Mouse (Mus musculus) lung, embryonic 14.5 days (tissue): ENCODE results near the gene Sema6c. TPM values are rescaled to one million over a fixed set of nuclear protein-coding genes. Genes with fewer than 3 reads are reported as not detected.

Experiments
- ATAC-seq: fragments of 200-750 bp; cut with Nextera tagmentation; 2 replicates; pipeline ENCODE4 v1.8.0; 2017; ENCODE audit warnings: mild to moderate bottlenecking, moderate TSS enrichment, moderate library complexity; ENCODE audit not compliant: insufficient read depth
- DNase-seq: peaks from one replicate; pipeline ENCODE4 v3.0.0-alpha.2; 2015
- H3K27ac ChIP-seq: fragments of 300-500 bp; sonication (generic); 2 replicates; pipeline ENCODE4 v1.5.1; 2014; ENCODE audit warnings: low read depth, mild to moderate bottlenecking, moderate library complexity
- H3K27me3 ChIP-seq: fragments of 300-500 bp; sonication (generic); 2 replicates; pipeline ENCODE4 v1.6.1; 2014; ENCODE audit warnings: low read length, control low read depth; ENCODE audit not compliant: insufficient read depth
- H3K36me3 ChIP-seq: fragments of 300-500 bp; sonication (generic); 2 replicates; pipeline ENCODE4 v1.6.1; 2014; ENCODE audit warnings: control low read depth; ENCODE audit not compliant: insufficient read depth
- H3K4me1 ChIP-seq: fragments of 300-500 bp; sonication (generic); 2 replicates; pipeline ENCODE4 v1.6.1; 2014; ENCODE audit warnings: antibody characterized with exemption, control low read depth; ENCODE audit not compliant: insufficient read depth
- H3K4me2 ChIP-seq: fragments of 300-500 bp; sonication (generic); 2 replicates; pipeline ENCODE4 v1.6.1; 2014; ENCODE audit warnings: mild to moderate bottlenecking
- H3K4me3 ChIP-seq: fragments of 300-500 bp; sonication (generic); 2 replicates; pipeline ENCODE4 v1.5.1; 2014; ENCODE audit warnings: low read depth, low read length
- H3K9ac ChIP-seq: fragments of 300-500 bp; sonication (generic); 2 replicates; pipeline ENCODE4 v1.6.1; 2014
- H3K9me3 ChIP-seq: fragments of 300-500 bp; sonication (generic); 2 replicates; pipeline ENCODE4 v1.6.1; 2016; ENCODE audit warnings: low read depth, low read length, control low read depth
- CTCF ChIP-seq: IDR thresholded peaks from 2 replicates; pipeline ENCODE4 v1.5.1; 2016; ENCODE audit warnings: antibody characterized with exemption, low read depth
- WGBS: fragments of 180-500 bp; shearing (Covaris S2); extraction: QIAGEN DNeasy Blood & Tissue Kit; methylation state at CpG from one replicate; pipeline ENCODE4 v1.1.7; 2014; 5-methylcytosine and 5-hydroxymethylcytosine counted together
- polyA plus RNA-seq: library from polyadenylated mRNA; unstranded; fragments of >200 nt; fragmentation: Nextera tagmentation; extraction: Ambion mirVana; gene quantifications from 2 replicates; pipeline ENCODE4 v1.2.1, GENCODE M21; 2014

The Sema6c gene
- polyA plus RNA-seq, 1 experiment from 2014 or later: 5.4 TPM

DNA sequence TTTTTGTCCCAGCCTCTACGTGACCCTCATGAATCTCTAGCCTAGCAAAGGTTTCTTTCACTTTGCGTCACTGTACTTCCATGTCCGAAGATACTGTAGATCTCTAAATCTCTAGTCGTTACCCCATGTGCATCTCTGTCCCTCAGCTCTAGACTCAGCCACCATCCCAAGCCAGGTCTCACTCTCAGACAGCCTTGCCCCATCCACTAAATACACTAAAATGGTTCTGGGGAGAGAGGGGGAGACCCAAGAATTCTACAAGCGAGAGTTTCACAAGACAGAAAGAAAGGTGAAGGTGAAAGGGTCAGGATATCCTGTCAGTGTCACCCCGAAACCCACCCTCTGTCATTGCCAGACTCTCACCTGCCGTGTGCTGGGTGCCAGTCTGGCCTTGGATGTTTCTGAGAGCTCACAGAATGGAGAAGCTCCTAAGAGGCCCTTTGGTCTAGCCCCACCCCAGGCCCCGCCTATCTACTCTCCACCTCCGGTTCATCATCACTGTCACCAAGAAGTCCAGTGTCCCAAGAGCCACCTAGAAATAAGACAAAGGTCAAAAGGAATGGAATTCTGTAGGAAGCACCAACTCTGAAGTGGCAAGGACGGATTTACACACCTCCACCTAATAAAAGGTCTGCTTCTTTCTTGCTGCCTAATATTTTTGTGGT is 18.2 kb upstream of the Sema6c start, which contains the start of gene Tnfaip8l2:
Gene Tnfaip8l2 (minus strand): TSS at position 409 of the 665 bp plus-strand sequence.
- no peaks in the 10 kb centered on the region for H3K4me1 ChIP-seq
- H3K9ac ChIP-seq: no peak within 1 kb of the TSS
- DNase-seq: no peak
- no peaks in the 10 kb centered on the region for H3K27me3 ChIP-seq
- peak; percentile 48; the same call in 1 of the 2 replicates for ATAC-seq
- H3K4me2 ChIP-seq: no peak within 1 kb of the TSS
- H3K4me3 ChIP-seq: no peak within 1 kb of the TSS
- no peak for TF ChIP-seq CTCF
- 80% methylated on average over 10 of the region's 10 CpGs for WGBS
- no peak within 1 kb of the TSS for H3K27ac ChIP-seq
- H3K9me3 ChIP-seq: no peaks in the 10 kb centered on the region
- H3K36me3 ChIP-seq: peaks cover 10% of the 10 kb centered on the region; the same call in 1 of the 2 replicates

DNA sequence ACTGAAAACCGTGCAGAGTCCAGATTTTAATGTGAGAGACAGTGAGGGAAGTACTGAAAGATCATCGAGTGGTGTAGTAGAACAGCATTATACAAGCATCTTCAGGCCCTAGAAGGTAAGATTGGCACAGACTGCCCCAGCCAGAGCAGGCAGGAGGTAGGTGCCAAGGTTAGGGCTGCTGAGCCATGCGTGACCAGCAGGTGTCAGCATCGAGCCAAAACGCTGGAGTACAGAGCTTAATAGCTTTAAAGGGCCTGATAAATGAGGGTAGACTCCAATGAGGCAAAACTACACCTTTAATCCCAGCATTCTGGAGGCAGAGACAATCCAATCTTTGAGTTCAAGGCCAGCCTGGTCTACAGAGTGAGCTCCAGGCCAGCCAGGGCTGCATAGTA is 17.6 kb upstream of the Sema6c start:
- H3K4me3 ChIP-seq: no peak overlapping the region
- H3K27me3 ChIP-seq: no peaks in the 10 kb centered on the region
- ATAC-seq (peak; percentile 47), DNase-seq (peak; percentile 93)
- H3K9me3 ChIP-seq: no peaks in the 10 kb centered on the region
- H3K9ac ChIP-seq: no peak overlapping the region
- H3K36me3 ChIP-seq: peaks cover 10% of the 10 kb centered on the region; the same call in 1 of the 2 replicates
- no peak overlapping the region for H3K4me2 ChIP-seq
- WGBS: 7% methylated on average over 5 of the region's 5 CpGs
- H3K4me1 ChIP-seq: no peaks in the 10 kb centered on the region
- TF ChIP-seq CTCF: peak; percentile 97
- no peak overlapping the region for H3K27ac ChIP-seq

DNA sequence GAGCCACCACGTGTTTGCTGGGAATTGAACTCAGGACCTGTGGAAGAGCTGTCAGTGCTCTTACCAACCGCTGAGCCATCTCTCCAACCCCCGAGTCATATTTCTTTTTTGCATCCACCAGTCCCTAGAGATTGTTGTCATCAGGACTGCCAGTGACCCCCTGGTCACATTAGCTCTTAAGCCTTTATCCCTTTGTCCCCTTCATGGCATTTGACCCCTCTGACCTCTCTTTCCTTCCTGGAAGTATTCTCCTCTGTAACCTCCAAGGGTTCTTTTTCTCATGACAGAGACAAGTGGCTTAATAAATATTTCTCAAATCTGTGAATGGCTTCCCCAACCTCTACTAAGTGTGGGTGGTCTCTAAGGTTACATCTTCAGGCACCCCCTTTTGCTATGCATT is 12.3 kb upstream of the Sema6c start:
- Histone ChIP-seq H3K4me2 (no peak overlapping the region), H3K27ac (no peak overlapping the region), H3K9ac (no peak overlapping the region), H3K9me3 (no peaks in the 10 kb centered on the region), H3K4me1 (no peaks in the 10 kb centered on the region), H3K4me3 (no peak overlapping the region), H3K27me3 (no peaks in the 10 kb centered on the region), H3K36me3 (no peaks in the 10 kb centered on the region)
- TF ChIP-seq CTCF: no peak
- WGBS: 55% methylated on average over 3 of the region's 3 CpGs
- DNase-seq (no peak), ATAC-seq (no peak)

DNA sequence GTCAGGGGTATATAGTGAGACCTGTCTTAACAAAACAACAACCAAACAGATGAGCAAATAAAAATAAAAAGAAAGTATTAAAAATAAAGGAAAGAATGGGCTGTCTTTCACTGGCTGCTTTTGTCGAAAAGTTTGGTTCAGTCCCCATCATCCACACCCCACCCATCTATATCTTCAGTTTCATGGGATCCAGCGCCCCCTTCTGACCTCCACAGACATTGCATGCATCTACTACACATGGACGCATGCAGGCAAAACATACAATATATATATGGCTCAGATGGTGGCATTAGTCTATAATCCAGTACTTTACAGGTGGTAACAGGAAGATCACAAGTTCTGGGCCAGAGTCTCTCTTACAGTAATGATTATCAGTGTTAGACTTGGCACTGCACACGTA is 6.4 kb upstream of the Sema6c start:
- Histone ChIP-seq H3K4me2 (no peak overlapping the region), H3K9me3 (no peaks in the 10 kb centered on the region), H3K9ac (no peak overlapping the region), H3K4me3 (no peak overlapping the region), H3K27me3 (no peaks in the 10 kb centered on the region), H3K27ac (no peak overlapping the region), H3K36me3 (no peaks in the 10 kb centered on the region), H3K4me1 (no peaks in the 10 kb centered on the region)
- no peak for ATAC-seq
- WGBS: 49% methylated on average over 4 of the region's 4 CpGs
- peak; percentile 54 for TF ChIP-seq CTCF
- peak; percentile 38 for DNase-seq

DNA sequence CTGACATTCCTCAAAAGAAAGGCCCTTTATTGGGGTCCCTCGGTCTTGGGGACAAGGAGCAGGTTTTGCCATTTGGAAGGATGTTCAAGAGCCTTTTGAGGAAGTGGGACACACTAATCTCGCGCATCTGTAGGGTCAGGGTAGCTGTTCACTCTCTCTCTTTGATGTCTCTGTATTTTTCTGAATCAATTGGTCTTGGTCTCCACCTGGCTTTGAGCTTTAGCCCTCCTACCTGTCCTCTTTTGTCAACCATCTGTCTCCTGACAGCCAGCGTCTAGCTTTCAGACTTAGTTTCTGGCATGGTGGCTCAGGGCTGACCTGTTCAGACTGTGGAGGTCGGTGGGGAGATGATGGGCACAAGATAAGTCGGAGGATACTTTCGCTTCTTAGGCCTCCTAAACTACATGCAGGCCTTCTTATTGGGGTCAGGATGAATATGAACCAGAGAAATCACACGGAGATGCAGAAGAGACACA is 708 bp upstream of the Sema6c start:
- TF ChIP-seq CTCF: no peak
- no peak for ATAC-seq
- peak overlapping the region; percentile 32 for H3K9ac ChIP-seq

DNA sequence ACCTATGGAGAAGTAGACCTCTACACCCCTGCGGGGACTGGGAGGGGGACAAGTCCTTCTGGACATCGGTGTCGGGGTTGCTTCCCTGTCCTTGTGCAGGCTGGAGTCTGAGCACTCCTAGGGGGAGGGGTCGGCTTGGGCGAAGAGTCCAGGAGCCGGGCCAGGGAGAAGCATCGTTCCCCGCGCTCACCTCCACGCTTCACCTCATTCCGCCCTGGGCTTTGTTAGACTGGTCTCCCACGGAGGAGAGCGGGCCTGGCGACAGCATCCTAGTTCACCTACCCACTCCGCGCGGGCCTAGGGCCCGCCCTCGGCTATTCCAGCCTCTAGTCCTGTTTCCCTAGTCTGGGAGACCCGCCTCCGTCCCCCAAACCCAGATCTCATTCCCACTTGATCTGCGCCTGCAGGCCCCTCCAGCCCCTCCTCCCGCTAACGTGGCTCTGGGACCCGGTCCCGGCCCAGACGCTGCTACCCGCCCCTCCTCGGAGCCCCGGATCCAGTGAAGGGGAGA is 839 bp downstream of the Sema6c start:
- peaks cover 7% of the 10 kb centered on the region; the same call in 1 of the 2 replicates for H3K36me3 ChIP-seq
- peak overlapping the region; percentile 93 for H3K4me2 ChIP-seq
- peak overlapping the region; percentile 77 for H3K4me3 ChIP-seq
- no peaks in the 10 kb centered on the region for H3K27me3 ChIP-seq
- peak; percentile 35 for DNase-seq
- no peaks in the 10 kb centered on the region for H3K9me3 ChIP-seq
- ATAC-seq: peak; percentile 12; the same call in 1 of the 2 replicates
- H3K27ac ChIP-seq: no peak overlapping the region
- H3K4me1 ChIP-seq: peaks cover 19% of the 10 kb centered on the region
- H3K9ac ChIP-seq: peak overlapping the region; percentile 63
- TF ChIP-seq CTCF: no peak
- under 1% methylated on average over 30 of the region's 30 CpGs for WGBS

More for the DNA sequence above, 708 bp upstream of the Sema6c start:
- Histone ChIP-seq H3K4me1 (peaks cover 19% of the 10 kb centered on the region), H3K9me3 (no peaks in the 10 kb centered on the region), H3K27me3 (no peaks in the 10 kb centered on the region), H3K4me2 (peak overlapping the region; percentile 93), H3K4me3 (peak overlapping the region; percentile 77), H3K36me3 (peaks cover under 1% of the 10 kb centered on the region; the same call in 1 of the 2 replicates), H3K27ac (no peak overlapping the region)
- no peak for DNase-seq
- 16% methylated on average over 8 of the region's 8 CpGs for WGBS

DNA sequence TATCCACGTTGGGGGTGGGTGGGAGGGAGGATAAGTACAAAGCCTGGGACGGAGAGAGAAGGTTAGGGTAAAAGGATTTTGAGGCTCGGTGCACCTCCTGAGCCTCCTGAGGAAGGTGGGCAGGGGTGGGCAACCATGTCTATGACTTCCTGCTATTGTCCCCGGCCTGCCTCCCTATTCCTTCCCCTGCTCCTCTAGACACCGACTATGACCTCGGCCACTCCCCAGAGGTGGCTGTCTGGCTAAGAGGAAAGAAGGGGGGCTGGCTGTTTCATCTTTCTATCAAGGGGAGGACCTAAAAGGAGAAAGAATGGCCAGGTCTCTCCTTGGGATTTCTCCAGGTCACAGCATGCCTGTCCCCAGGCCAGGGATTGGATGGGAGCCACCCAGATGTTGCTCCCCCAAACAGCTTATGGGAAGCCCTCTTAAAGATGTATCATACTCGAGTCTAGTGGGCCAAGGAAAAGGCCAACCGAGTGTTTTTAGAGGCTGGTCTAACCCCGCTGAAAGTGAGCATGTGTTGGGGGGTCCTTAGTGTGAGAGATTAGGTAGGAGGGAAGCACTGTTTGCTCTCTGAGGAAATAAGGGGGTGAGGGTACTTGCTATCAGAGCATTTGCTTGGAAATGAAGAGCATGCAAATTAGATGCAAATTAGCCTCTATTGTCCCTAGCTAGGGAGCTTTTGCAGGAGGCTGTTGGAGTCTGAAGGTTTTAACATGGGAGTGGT is 1.5 kb downstream of the Sema6c start:
- Histone ChIP-seq H3K27me3 (no peaks in the 10 kb centered on the region), H3K36me3 (peaks cover 9% of the 10 kb centered on the region; the same call in 1 of the 2 replicates), H3K4me2 (peak overlapping the region; percentile 93), H3K9me3 (no peaks in the 10 kb centered on the region), H3K4me3 (peak overlapping the region; percentile 77), H3K9ac (peak overlapping the region; percentile 63), H3K4me1 (peaks cover 19% of the 10 kb centered on the region), H3K27ac (no peak overlapping the region)
- 5% methylated on average over 9 of the region's 9 CpGs for WGBS
- DNase-seq (peak; percentile 43), ATAC-seq (no peak)
- no peak for TF ChIP-seq CTCF
